Mouse (Mus musculus): ENCODE measurements around the gene Gabrg3. TPM values are rescaled to one million over a fixed set of nuclear protein-coding genes. Genes with fewer than 3 reads are reported as not detected.

The Gabrg3 gene
- polyA plus RNA-seq, 1 experiment from 2014 or later = 0.23 TPM

DNA sequence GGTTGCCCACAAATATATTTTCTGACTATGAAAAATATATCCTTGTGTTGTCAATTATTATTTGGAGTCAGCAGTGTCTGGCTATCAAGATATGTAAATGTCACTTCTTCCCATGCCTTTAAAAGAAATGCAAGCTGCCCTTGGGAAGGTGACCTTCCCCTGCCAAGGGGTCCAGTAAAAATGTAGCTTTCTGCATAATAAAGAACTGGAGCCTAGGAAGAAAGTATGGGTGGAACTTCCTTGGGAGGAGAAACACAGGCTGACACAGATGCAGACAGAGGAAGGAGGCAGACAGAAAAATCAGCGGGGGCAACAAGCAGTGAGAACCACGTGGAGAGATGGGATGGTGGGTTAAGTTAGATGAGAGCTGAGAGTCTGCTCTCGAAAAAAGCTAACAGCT lies 304.9 kb downstream of the Gabrg3 start:
- H3K4me3 ChIP-seq (ENCODE audit: low read depth, low read length) = no peak overlapping the region
- no peaks in the 10 kb centered on the region for H3K36me3 ChIP-seq (ENCODE audit: control insufficient read depth, insufficient read depth, low read length)
- H3K9me3 ChIP-seq (ENCODE audit: control insufficient read depth, low read length) = no peaks in the 10 kb centered on the region
- H3K4me2 ChIP-seq (ENCODE audit: low read depth, low read length, severe bottlenecking) = no peak overlapping the region
- no peaks in the 10 kb centered on the region for H3K4me1 ChIP-seq (replicated peaks; ENCODE audit: control insufficient read depth, insufficient read depth, low read length)
- H3K9ac ChIP-seq (ENCODE audit: low read length) = no peak overlapping the region
- WGBS = 74% methylated on average over 3 of the region's 3 CpGs
- no peak overlapping the region for H3K27ac ChIP-seq (ENCODE audit: low read depth, low read length)
- ATAC-seq (replicated peaks; ENCODE audit: low FRiP score) (no peak), DNase-seq (ENCODE audit: low spot score) (no peak)
- no peaks in the 10 kb centered on the region for H3K27me3 ChIP-seq (ENCODE audit: control insufficient read depth, insufficient read depth, low read length)

DNA sequence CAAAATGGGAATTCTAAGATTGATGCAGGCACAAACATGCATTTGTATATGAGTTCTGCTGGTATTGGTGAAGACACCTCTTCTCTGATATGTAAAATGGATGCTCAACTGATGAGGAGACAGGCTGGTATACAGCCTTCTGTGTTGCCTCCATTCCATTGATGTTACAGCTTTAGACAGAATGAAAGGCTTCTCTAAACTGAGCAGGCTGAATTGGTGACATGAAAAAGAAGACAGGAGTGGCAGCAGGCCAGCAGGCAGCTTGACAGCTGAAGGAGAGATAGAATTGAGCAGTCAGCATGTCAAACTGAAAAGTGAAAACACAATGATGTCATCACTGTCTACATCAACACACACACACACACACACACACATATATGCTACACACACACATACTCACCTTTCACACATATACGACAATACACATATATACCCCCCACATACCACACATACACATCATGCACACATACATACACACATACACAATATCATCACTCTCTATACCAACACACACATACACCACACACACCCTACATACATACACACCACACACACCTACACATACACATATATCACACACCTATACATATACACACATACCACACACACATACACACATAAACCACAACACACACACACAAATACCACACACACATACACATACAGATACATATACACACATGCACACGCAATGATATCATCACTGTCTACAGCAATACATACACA lies 315.4 kb downstream of the Gabrg3 start:
- Histone ChIP-seq H3K27ac (ENCODE audit: low read depth, low read length) (no peak overlapping the region), H3K4me1 (replicated peaks; ENCODE audit: control insufficient read depth, insufficient read depth, low read length) (no peaks in the 10 kb centered on the region), H3K4me2 (ENCODE audit: low read depth, low read length, severe bottlenecking) (no peak overlapping the region), H3K4me3 (ENCODE audit: low read depth, low read length) (no peak overlapping the region), H3K27me3 (ENCODE audit: control insufficient read depth, insufficient read depth, low read length) (no peaks in the 10 kb centered on the region), H3K9me3 (ENCODE audit: control insufficient read depth, low read length) (no peaks in the 10 kb centered on the region), H3K36me3 (ENCODE audit: control insufficient read depth, insufficient read depth, low read length) (no peaks in the 10 kb centered on the region), H3K9ac (ENCODE audit: low read length) (no peak overlapping the region)
- DNase-seq (ENCODE audit: low spot score) (no peak), ATAC-seq (replicated peaks; ENCODE audit: low FRiP score) (no peak)
- 90% methylated on average over 2 of the region's 2 CpGs for WGBS

DNA sequence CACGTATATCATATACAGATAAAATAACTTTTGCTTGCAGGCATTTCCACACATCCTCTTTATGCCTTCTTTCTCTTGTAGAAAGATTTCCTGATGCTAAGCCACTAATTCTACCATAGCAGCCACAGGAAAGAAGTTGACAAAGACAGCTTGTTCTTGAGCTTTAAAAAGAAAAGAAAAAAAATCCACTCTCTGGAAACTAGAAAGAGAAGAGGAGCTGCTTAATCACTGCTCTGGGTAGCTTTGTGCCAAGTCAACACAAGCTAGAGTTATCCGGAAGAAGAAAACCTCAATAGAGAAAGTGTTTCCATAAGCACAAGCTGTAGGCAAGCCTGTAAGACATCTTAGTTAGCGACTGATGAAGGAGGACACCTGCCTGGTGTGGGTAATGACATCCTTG lies 321.6 kb downstream of the Gabrg3 start:
- H3K4me1 ChIP-seq (replicated peaks; ENCODE audit: control insufficient read depth, insufficient read depth, low read length) = no peaks in the 10 kb centered on the region
- no peak overlapping the region for H3K9ac ChIP-seq (ENCODE audit: low read length)
- no peaks in the 10 kb centered on the region for H3K27me3 ChIP-seq (ENCODE audit: control insufficient read depth, insufficient read depth, low read length)
- no peak overlapping the region for H3K4me2 ChIP-seq (ENCODE audit: low read depth, low read length, severe bottlenecking)
- H3K9me3 ChIP-seq (ENCODE audit: control insufficient read depth, low read length) = no peaks in the 10 kb centered on the region
- H3K36me3 ChIP-seq (ENCODE audit: control insufficient read depth, insufficient read depth, low read length) = no peaks in the 10 kb centered on the region
- ATAC-seq (replicated peaks; ENCODE audit: low FRiP score) (no peak), DNase-seq (ENCODE audit: low spot score) (no peak)
- no peak overlapping the region for H3K4me3 ChIP-seq (ENCODE audit: low read depth, low read length)
- 86% methylated on average over 3 of the region's 3 CpGs for WGBS
- no peak overlapping the region for H3K27ac ChIP-seq (ENCODE audit: low read depth, low read length)

DNA sequence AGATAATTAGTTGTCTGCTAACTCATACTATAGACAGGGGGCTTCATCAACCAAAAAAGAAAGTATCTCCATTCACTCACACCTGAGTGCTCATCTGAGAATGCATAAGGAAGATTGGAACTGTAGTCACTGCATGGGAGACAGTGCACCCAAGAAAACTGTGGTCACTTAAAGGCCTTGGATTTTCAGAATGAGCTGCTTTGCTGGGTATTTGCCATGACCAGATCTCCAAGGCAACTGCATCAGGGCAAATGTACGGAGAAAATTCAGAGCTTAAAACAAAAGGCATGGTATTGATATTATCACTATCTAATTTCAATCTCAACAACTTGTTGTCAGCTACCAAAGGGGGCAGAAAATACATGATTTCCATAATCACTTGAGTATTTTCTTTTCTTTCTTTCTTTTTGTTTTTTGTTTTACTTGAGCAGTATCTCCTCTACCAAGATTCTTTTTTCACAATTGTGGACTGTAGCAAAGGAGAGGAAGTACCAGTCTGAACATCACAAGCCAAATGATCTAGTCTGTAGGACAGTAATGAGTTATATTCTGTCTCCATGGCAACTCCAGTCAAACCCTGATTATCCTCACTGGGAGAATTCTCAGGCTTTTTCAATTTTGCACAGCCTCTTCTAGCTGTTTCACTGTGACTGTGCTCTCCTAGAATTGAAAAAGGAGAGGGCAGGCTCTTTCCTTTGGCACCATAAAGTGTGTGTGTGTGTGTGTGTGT lies 335.9 kb downstream of the Gabrg3 start:
- Histone ChIP-seq H3K4me1 (replicated peaks; ENCODE audit: control insufficient read depth, insufficient read depth, low read length) (no peaks in the 10 kb centered on the region), H3K4me3 (ENCODE audit: low read depth, low read length) (no peak overlapping the region), H3K36me3 (ENCODE audit: control insufficient read depth, insufficient read depth, low read length) (no peaks in the 10 kb centered on the region), H3K27me3 (ENCODE audit: control insufficient read depth, insufficient read depth, low read length) (no peaks in the 10 kb centered on the region), H3K9me3 (ENCODE audit: control insufficient read depth, low read length) (no peaks in the 10 kb centered on the region), H3K4me2 (ENCODE audit: low read depth, low read length, severe bottlenecking) (no peak overlapping the region), H3K9ac (ENCODE audit: low read length) (no peak overlapping the region), H3K27ac (ENCODE audit: low read depth, low read length) (no peak overlapping the region)
- ATAC-seq (replicated peaks; ENCODE audit: low FRiP score) = no peak
- no peak for DNase-seq (ENCODE audit: low spot score)
- WGBS = 85% methylated on average over 1 of the region's 1 CpGs

DNA sequence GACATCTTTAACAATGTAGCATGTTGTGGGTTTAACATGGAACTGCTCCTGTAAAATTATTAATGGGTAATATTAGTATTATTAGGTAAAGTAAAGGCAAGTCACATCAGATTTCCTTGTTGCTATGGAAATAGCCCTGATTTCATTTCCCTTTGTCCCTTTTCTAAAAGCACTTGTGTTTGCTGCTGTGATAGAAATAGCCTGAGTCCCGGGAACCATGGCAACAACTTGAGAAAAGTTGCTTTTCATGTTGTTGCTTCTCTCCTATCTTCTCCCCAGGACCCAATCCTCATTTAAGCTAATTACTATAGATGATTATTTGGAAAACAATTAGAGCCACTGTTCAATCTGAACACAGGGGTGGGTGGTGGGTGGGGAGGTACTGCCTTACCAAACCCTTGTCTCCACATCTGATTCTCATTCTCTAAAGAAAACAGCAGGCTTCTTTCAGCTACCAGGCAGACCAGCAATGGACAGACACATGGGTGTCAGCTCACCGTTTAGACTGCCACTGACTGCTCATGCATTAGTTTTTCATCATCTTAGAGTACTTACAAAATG lies 349.0 kb downstream of the Gabrg3 start:
- Histone ChIP-seq H3K4me3 (ENCODE audit: low read depth, low read length) (no peak overlapping the region), H3K4me2 (ENCODE audit: low read depth, low read length, severe bottlenecking) (no peak overlapping the region), H3K27ac (ENCODE audit: low read depth, low read length) (no peak overlapping the region), H3K9me3 (ENCODE audit: control insufficient read depth, low read length) (no peaks in the 10 kb centered on the region), H3K4me1 (replicated peaks; ENCODE audit: control insufficient read depth, insufficient read depth, low read length) (no peaks in the 10 kb centered on the region; the same call in 1 of the 2 replicates), H3K9ac (ENCODE audit: low read length) (no peak overlapping the region), H3K36me3 (ENCODE audit: control insufficient read depth, insufficient read depth, low read length) (no peaks in the 10 kb centered on the region), H3K27me3 (ENCODE audit: control insufficient read depth, insufficient read depth, low read length) (no peaks in the 10 kb centered on the region)
- DNase-seq (ENCODE audit: low spot score) = no peak
- WGBS = 14% methylated on average over 2 of the region's 2 CpGs
- peak; percentile 74 for ATAC-seq (replicated peaks; ENCODE audit: low FRiP score)

DNA sequence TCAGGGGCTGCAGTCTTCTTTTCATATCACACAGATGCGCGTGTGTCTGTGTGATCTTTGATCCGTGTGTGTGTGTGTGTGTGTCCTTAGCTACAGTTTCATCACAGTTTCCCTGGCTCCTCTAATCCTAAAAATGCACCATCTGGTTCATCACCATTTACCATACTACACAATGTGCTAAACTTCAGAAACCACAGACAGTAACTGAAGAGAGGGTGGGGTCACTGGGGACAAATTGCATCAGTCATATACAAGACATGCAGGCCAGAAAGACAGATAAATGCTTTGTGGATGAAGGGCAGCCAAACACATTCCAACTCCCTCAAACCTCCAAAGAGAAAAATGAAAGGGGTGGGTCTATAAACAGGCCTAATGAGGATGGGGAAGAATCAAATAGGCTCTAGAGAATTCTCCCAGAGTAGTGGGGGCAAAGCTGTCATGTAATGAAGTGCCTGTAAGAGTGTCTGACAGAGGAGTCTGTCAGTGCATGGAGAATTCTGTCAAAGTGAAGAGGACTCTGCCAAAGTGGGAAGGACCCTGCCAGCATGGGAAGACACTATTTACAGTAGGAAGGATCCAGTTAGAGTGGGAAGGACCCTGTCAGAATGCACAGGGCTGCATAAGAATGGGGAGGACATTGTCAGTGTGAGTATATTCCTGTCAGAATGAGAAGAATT lies 386.3 kb downstream of the Gabrg3 start:
- Histone ChIP-seq H3K9me3 (ENCODE audit: control insufficient read depth, low read length) (no peaks in the 10 kb centered on the region), H3K4me1 (replicated peaks; ENCODE audit: control insufficient read depth, insufficient read depth, low read length) (no peaks in the 10 kb centered on the region), H3K4me3 (ENCODE audit: low read depth, low read length) (no peak overlapping the region), H3K4me2 (ENCODE audit: low read depth, low read length, severe bottlenecking) (no peak overlapping the region), H3K27ac (ENCODE audit: low read depth, low read length) (no peak overlapping the region), H3K9ac (ENCODE audit: low read length) (no peak overlapping the region), H3K36me3 (ENCODE audit: control insufficient read depth, insufficient read depth, low read length) (no peaks in the 10 kb centered on the region), H3K27me3 (ENCODE audit: control insufficient read depth, insufficient read depth, low read length) (no peaks in the 10 kb centered on the region)
- ATAC-seq (replicated peaks; ENCODE audit: low FRiP score) (no peak), DNase-seq (ENCODE audit: low spot score) (no peak)
- WGBS = 87% methylated on average over 3 of the region's 3 CpGs

DNA sequence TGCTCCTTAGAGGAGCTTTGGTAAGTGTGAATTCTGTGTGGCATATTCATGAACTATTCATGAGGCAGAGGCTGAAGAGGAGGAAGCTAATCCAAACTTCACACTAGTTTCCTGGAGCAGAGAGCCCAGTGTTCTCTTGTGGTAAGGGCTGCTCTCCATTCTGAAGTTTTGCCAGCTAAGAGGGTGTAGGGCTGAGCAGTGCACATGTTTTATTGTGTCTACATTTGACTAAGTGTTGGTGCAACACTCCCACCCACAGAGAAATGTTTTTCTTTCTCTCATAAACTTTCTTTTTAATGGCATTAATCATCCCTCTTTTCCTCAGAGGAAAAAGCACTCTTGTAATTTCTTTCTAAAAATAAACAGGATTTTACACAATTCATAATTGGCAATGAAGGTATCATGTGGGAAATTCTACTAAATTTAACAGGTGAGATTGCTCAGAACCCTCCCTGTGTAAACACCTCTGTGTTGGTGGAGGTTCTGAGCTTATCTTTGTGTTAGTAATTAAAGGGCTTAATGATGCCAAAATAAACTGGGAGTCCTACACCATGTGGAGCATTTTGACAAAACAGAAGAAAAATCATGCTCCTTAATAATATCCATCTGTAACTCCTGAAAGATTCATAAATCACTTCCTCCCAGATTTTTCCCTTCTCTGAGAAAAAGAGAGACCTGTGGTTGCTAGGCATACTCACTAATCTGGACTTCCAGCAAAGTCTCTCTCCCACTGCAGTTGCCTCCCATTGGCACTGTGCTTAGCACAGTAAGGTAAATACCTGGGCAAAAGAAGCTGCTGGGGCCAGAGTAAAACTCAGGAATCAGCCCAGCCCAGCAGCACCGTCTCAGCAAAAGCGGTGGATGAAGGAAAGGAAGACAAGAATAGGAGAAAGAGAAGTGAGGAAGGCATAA lies 389.0 kb downstream of the Gabrg3 start:
- Histone ChIP-seq H3K4me1 (replicated peaks; ENCODE audit: control insufficient read depth, insufficient read depth, low read length) (no peaks in the 10 kb centered on the region), H3K27me3 (ENCODE audit: control insufficient read depth, insufficient read depth, low read length) (no peaks in the 10 kb centered on the region), H3K9ac (ENCODE audit: low read length) (no peak overlapping the region), H3K4me2 (ENCODE audit: low read depth, low read length, severe bottlenecking) (no peak overlapping the region), H3K36me3 (ENCODE audit: control insufficient read depth, insufficient read depth, low read length) (no peaks in the 10 kb centered on the region), H3K4me3 (ENCODE audit: low read depth, low read length) (no peak overlapping the region), H3K9me3 (ENCODE audit: control insufficient read depth, low read length) (no peaks in the 10 kb centered on the region), H3K27ac (ENCODE audit: low read depth, low read length) (no peak overlapping the region)
- DNase-seq (ENCODE audit: low spot score) = no peak
- no peak for ATAC-seq (replicated peaks; ENCODE audit: low FRiP score)
- 93% methylated on average over 2 of the region's 2 CpGs for WGBS

DNA sequence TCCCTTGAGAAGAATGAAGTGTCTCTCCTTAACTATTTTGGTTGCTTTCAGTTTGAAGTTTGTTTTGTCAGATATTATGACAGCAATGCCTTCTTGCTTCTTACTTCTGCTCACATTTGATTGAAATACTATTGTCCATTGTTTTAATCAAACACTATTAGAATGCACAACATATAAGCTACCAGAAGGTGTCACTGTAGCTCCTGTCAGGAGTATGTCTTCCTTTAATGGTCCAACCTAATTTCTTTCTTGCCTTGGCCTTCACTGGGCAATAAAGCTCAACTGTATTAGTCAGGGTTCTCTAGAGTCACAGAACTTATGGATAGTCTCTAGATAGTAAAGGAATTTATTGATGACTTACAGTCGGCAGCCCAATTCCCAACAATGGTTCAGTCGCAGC lies 440.6 kb downstream of the Gabrg3 start:
- Histone ChIP-seq H3K4me2 (ENCODE audit: low read depth, low read length, severe bottlenecking) (no peak overlapping the region), H3K9me3 (ENCODE audit: control insufficient read depth, low read length) (no peaks in the 10 kb centered on the region), H3K9ac (ENCODE audit: low read length) (no peak overlapping the region), H3K27me3 (ENCODE audit: control insufficient read depth, insufficient read depth, low read length) (no peaks in the 10 kb centered on the region), H3K4me1 (replicated peaks; ENCODE audit: control insufficient read depth, insufficient read depth, low read length) (no peaks in the 10 kb centered on the region), H3K4me3 (ENCODE audit: low read depth, low read length) (no peak overlapping the region), H3K36me3 (ENCODE audit: control insufficient read depth, insufficient read depth, low read length) (no peaks in the 10 kb centered on the region), H3K27ac (ENCODE audit: low read depth, low read length) (no peak overlapping the region)
- no peak for DNase-seq (ENCODE audit: low spot score)
- peak; percentile 56; the same call in 1 of the 2 replicates for ATAC-seq (replicated peaks; ENCODE audit: low FRiP score)
- WGBS = 88% methylated on average over 1 of the region's 2 CpGs

Measured in forebrain, embryonic 11.5 days (tissue).